Mouse (Mus musculus) thymus, adult 2 months (tissue): Measurements from ENCODE around the gene Elk4. TPM values are rescaled to one million over a fixed set of nuclear protein-coding genes. Genes with fewer than 3 reads are reported as not detected.

Experiments
- DNase-seq: peaks from one replicate; pipeline ENCODE4 v3.0.0; 2021
- H3K27ac ChIP-seq: fragments of 200-500 bp; 2 replicates; pipeline ENCODE4 v1.5.1; 2012; ENCODE audit warnings: low read length, control low read depth; ENCODE audit not compliant: control insufficient read depth, insufficient read depth
- H3K27me3 ChIP-seq: fragments of 200-500 bp; 2 replicates; pipeline ENCODE4 v1.6.1; 2012; ENCODE audit warnings: mild to moderate bottlenecking, low read length, moderate library complexity, mixed read lengths; ENCODE audit not compliant: control insufficient read depth, insufficient read depth
- H3K36me3 ChIP-seq: fragments of 200-500 bp; 2 replicates; pipeline ENCODE4 v1.6.1; 2012; ENCODE audit warnings: mild to moderate bottlenecking, low read length, moderate library complexity; ENCODE audit not compliant: control insufficient read depth, insufficient read depth
- H3K4me1 ChIP-seq: fragments of 200-500 bp; replicated peaks from 2 replicates; pipeline ENCODE4 v1.6.1; 2012; ENCODE audit warnings: low read length; ENCODE audit not compliant: control insufficient read depth, insufficient read depth
- H3K4me3 ChIP-seq: fragments of 200-500 bp; 2 replicates; pipeline ENCODE4 v1.5.1; 2012; ENCODE audit warnings: mild to moderate bottlenecking, low read length, control low read depth, moderate library complexity; ENCODE audit not compliant: control insufficient read depth, insufficient read depth
- CTCF ChIP-seq: fragments of 200-500 bp; IDR thresholded peaks from 2 replicates; pipeline ENCODE4 v1.5.1; 2012; ENCODE audit warnings: mild to moderate bottlenecking, control low read depth, low read length, moderate library complexity, borderline replicate concordance; ENCODE audit not compliant: control insufficient read depth, poor library complexity, insufficient read depth; ENCODE audit errors: extremely low read depth
- POLR2A ChIP-seq: fragments of 200-500 bp; IDR thresholded peaks from 2 replicates; pipeline ENCODE4 v1.6.1; 2012; ENCODE audit warnings: mild to moderate bottlenecking, low read length, control low read depth, moderate library complexity; ENCODE audit not compliant: control insufficient read depth, poor library complexity, insufficient read depth; ENCODE audit errors: extremely low read depth
- WGBS: fragments of 180-500 bp; shearing (Covaris S2); methylation state at CpG from one replicate; pipeline ENCODE4 v1.1.7; 2018; 5-methylcytosine and 5-hydroxymethylcytosine counted together
- polyA plus RNA-seq: library from polyadenylated mRNA; depleted of rRNA; stranded (reverse); fragments of >200 nt; gene quantifications from 2 replicates; pipeline ENCODE4 v1.2.3, GENCODE M21; 2012

Elk4 gene
- polyA plus RNA-seq, 1 experiment, result 82.3 TPM

DNA sequence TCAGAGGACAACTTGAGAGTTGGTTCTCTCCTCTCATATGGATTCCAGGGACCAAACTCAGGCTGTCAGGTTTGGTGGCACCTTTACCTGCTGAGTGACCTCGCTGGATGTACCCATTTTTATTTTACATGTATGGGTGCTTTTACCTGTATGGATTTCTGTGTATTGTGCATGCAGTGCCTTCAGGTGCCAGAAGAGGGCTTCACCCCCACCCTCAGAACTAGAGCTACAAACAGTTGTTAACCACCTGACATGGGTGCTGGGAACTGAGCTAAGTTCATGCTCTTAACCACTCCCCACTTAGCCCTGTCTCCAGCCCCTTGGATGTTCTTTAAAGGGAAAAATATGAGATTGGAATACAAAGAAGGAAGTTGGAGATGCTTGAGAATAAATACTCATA is 7.4 kb downstream of the Elk4 start:
- 89% methylated on average over 1 of the region's 1 CpGs for whole genome bisulfite sequencing
- H3K27ac ChIP-seq, result no peak overlapping the region
- H3K27me3 ChIP-seq, result no peaks in the 10 kb centered on the region
- peaks cover 11% of the 10 kb centered on the region for H3K4me1 ChIP-seq
- TF ChIP-seq POLR2A, result no peak
- TF ChIP-seq CTCF, result no peak
- no peak for DNase-seq
- H3K36me3 ChIP-seq, result peaks cover 51% of the 10 kb centered on the region
- no peak overlapping the region for H3K4me3 ChIP-seq

- H3K27ac ChIP-seq, result no peak overlapping the region
- no peak for TF ChIP-seq CTCF
- TF ChIP-seq POLR2A, result no peak
- DNase-seq, result no peak
- WGBS, result 94% methylated on average over 1 of the region's 1 CpGs
- H3K27me3 ChIP-seq, result no peaks in the 10 kb centered on the region
- peaks cover 2% of the 10 kb centered on the region for H3K4me1 ChIP-seq
- H3K4me3 ChIP-seq, result no peak overlapping the region
- peaks cover 65% of the 10 kb centered on the region for H3K36me3 ChIP-seq
Observed at GRCm38 (mm10) chr1:132016691-132017090, 9.3 kb downstream of the Elk4 start.

DNA sequence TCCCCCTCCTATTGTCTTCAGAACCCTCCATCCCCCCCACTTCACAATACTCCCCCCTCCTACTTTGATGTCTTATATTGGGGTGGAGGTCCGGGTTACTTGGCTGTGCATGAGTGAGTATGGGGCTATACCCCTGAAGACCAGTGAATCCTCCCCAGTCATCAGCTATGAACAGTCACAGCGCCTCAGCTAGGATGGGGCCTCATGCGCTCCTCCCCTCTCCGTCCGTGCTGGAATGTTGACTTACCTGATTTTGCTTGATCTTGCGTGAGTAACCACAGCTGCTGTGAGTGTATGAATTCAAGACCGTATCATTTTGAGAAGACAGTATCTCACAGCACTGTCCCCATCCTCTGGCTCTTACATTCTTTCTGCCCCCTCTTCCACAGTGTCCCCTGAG is 12.5 kb downstream of the Elk4 start:
- H3K4me1 ChIP-seq, result no peaks in the 10 kb centered on the region
- no peak overlapping the region for H3K4me3 ChIP-seq
- peaks cover 86% of the 10 kb centered on the region for H3K36me3 ChIP-seq
- TF ChIP-seq POLR2A (no peak), CTCF (no peak)
- H3K27ac ChIP-seq, result no peak overlapping the region
- WGBS, result 96% methylated on average over 7 of the region's 7 CpGs
- DNase-seq, result no peak
- no peaks in the 10 kb centered on the region for H3K27me3 ChIP-seq

DNA sequence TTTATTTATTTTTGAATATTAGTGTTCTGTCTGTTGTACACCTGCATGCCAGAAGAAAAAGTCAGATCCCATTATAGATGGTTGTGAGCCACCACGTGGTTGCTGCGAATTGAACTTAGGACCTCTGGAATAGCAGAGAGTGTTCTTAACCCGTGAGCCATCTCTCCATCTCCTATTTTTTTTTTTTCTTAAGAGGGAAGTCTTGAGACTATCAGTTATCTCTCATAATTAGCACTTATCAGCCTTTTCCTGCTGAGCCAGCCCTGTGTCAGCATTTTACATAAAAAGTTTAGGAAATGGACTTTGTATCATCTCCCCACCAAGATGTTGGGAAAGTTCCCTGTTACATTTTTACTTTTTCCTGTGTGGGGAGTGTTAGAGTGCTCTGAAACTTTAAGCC is 14.7 kb downstream of the Elk4 start:
- TF ChIP-seq POLR2A (no peak), CTCF (no peak)
- no peaks in the 10 kb centered on the region for H3K27me3 ChIP-seq
- no peak overlapping the region for H3K27ac ChIP-seq
- H3K4me3 ChIP-seq, result no peak overlapping the region
- H3K36me3 ChIP-seq, result peaks cover 86% of the 10 kb centered on the region
- WGBS, result 93% methylated on average over 3 of the region's 3 CpGs
- no peaks in the 10 kb centered on the region for H3K4me1 ChIP-seq
- no peak for DNase-seq

DNA sequence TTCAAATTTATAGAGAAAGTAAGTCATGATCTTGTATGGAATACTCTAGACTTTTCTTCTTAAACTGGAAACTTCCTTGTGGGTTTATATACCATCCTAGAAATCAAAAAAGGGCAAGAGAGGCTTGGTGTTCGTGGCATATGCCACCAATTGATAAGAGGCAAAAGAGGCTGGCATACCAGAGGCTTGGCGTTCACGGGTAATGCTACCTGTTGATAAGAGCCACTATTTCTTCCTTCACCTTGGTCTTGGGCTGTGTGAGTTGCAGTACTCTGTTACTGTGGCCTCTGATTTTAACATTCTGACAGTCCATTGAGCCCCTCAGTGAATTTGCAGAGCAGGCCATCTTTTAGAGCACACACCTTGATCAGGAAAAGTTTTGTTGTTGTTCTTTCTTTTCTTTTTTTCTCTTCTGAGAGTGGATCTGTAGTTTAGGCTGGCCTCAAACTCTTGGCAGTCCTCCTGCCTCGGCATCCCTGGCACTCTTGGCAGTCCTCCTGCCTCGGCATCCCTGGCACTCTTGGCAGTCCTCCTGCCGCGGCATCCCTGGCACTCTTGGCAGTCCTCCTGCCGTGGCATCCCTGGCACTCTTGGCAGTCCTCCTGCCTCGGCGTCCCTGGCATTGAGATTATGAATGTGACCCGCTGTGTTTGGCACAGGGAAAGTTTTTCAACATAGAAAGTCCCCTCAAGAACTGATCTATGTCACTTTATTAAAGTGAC is 19.7 kb downstream of the Elk4 start:
- Histone ChIP-seq H3K4me3 (no peak overlapping the region), H3K27ac (no peak overlapping the region), H3K36me3 (peaks cover 75% of the 10 kb centered on the region), H3K27me3 (no peaks in the 10 kb centered on the region), H3K4me1 (no peaks in the 10 kb centered on the region)
- TF ChIP-seq CTCF, result no peak
- no peak for TF ChIP-seq POLR2A
- 89% methylated on average over 11 of the region's 11 CpGs for WGBS
- no peak for DNase-seq

DNA sequence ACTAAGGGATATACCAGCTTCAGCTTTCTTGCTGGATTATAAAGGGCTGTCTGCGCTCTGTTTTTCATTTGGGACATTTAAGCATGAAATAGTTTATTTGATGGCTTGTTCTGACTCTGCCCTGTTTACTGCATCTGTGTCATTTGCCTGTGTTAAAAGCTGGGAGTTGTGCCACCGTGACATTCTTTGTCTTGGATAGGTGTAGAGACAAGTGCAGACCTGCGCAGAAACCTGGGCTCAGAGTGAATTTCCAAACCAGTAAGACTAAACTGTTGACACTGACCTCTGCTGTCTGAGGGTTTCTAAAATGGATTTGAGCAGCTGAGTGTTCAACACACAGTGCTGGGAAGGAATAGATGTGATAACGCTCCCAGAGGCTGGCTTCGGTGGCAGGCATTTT is 20.6 kb downstream of the Elk4 start:
- no peak for DNase-seq
- H3K27me3 ChIP-seq, result no peaks in the 10 kb centered on the region
- no peak overlapping the region for H3K27ac ChIP-seq
- H3K4me3 ChIP-seq, result no peak overlapping the region
- peaks cover 73% of the 10 kb centered on the region for H3K36me3 ChIP-seq
- WGBS, result 96% methylated on average over 5 of the region's 5 CpGs
- TF ChIP-seq POLR2A, result no peak
- TF ChIP-seq CTCF, result no peak
- H3K4me1 ChIP-seq, result no peaks in the 10 kb centered on the region

GRCm38 (mm10) chr1:132028413-132028812 is 21.0 kb downstream of the Elk4 start:
- Histone ChIP-seq H3K4me1 (no peaks in the 10 kb centered on the region), H3K27ac (no peak overlapping the region), H3K36me3 (peaks cover 73% of the 10 kb centered on the region), H3K4me3 (no peak overlapping the region), H3K27me3 (no peaks in the 10 kb centered on the region)
- WGBS, result 94% methylated on average over 9 of the region's 9 CpGs
- no peak for DNase-seq
- no peak for TF ChIP-seq POLR2A
- no peak for TF ChIP-seq CTCF
